Mouse (Mus musculus): ENCODE results near the gene 1110051M20Rik. TPM values are rescaled to one million over a fixed set of nuclear protein-coding genes. Genes with fewer than 3 reads are reported as not detected.

1110051M20Rik gene
- polyA plus RNA-seq, 1 experiment from 2014 or later = 42.3 TPM

DNA sequence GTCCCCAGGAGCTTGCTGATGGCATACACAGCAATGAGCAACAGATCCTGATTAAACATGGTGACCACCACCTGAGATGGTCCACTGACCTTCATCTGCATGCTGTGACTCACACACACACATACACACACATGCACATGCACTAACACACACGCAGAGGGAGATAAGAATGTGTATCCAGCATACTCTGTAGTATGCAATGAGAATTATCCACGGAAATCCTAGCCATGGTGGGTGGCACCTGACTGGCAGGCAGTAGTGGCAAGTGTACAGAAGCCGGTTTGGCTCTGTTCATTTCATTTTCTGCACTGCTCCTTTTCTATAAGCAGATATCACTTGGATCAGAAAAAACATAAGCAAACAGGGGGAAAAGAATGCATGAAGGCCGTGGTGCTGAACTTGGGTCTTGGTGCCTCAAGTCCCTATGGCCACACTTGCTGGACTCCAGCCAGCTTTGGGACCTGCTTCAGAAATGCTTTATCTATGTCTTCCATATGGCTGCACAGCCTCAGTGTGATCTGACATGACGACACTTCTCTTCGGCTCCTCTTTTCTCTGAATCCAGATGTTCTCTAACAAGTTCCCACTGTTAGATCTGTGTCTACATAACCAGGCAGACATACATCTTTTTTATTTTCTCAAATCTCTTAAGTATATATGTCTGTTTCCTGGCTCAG, 89.6 kb downstream of the 1110051M20Rik start:
- ATAC-seq (ENCODE audit: insufficient read depth, low FRiP score) = no peak
- Histone ChIP-seq H3K4me2 (ENCODE audit: low read depth, low read length) (no peak overlapping the region), H3K9ac (ENCODE audit: low read length) (no peak overlapping the region), H3K4me1 (ENCODE audit: control insufficient read depth, insufficient read depth, low read length) (no peaks in the 10 kb centered on the region; the same call in 1 of the 2 replicates), H3K4me3 (replicated peaks; ENCODE audit: low read length) (no peak overlapping the region), H3K9me3 (replicated peaks; ENCODE audit: control insufficient read depth, low read length) (no peaks in the 10 kb centered on the region), H3K27ac (ENCODE audit: low read length) (peak overlapping the region; percentile 1; the same call in 1 of the 2 replicates), H3K27me3 (ENCODE audit: control insufficient read depth, insufficient read depth, low read length) (no peaks in the 10 kb centered on the region), H3K36me3 (ENCODE audit: control insufficient read depth, insufficient read depth, low read length) (no peaks in the 10 kb centered on the region)
- 50% methylated on average over 6 of the region's 6 CpGs for WGBS

DNA sequence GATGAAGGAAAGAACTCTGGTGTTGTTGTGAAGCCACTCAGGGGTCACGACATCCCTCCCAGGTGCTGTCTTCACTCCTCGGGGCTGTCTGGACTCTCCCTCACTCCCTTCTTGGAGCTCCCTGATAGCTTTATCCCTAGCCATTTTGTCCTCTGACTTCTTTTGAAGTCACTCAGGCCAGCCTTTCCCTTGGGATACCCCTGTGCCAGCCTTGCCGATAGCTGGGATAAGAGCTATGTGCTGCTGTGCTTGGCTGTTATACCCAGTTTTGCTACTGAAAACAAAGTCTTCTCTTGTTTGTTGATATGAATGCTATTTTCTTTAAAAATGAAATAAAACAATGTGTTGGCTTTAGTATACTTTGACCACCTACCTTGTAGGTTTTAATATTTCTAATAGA, 90.7 kb downstream of the 1110051M20Rik start:
- H3K27ac ChIP-seq (ENCODE audit: low read length) = peak overlapping the region; percentile 10; the same call in 1 of the 2 replicates
- 42% methylated on average over 3 of the region's 3 CpGs for WGBS

GRCm38 (mm10) chr2:91351841-91352240, 92.7 kb downstream of the 1110051M20Rik start:
- Histone ChIP-seq H3K9me3 (replicated peaks; ENCODE audit: control insufficient read depth, low read length) (no peaks in the 10 kb centered on the region), H3K9ac (ENCODE audit: low read length) (no peak overlapping the region), H3K27ac (ENCODE audit: low read length) (no peak overlapping the region), H3K36me3 (ENCODE audit: control insufficient read depth, insufficient read depth, low read length) (no peaks in the 10 kb centered on the region), H3K4me1 (ENCODE audit: control insufficient read depth, insufficient read depth, low read length) (peaks cover 7% of the 10 kb centered on the region; the same call in 1 of the 2 replicates), H3K4me3 (replicated peaks; ENCODE audit: low read length) (no peak overlapping the region), H3K4me2 (ENCODE audit: low read depth, low read length) (no peak overlapping the region), H3K27me3 (ENCODE audit: control insufficient read depth, insufficient read depth, low read length) (no peaks in the 10 kb centered on the region)
- no peak for ATAC-seq (ENCODE audit: insufficient read depth, low FRiP score)

More for the DNA sequence above, 90.7 kb downstream of the 1110051M20Rik start:
- H3K36me3 ChIP-seq (ENCODE audit: control insufficient read depth, insufficient read depth, low read length) = no peaks in the 10 kb centered on the region
- ATAC-seq (ENCODE audit: insufficient read depth, low FRiP score) = no peak
- no peak overlapping the region for H3K4me3 ChIP-seq (replicated peaks; ENCODE audit: low read length)
- H3K4me2 ChIP-seq (ENCODE audit: low read depth, low read length) = no peak overlapping the region
- H3K4me1 ChIP-seq (ENCODE audit: control insufficient read depth, insufficient read depth, low read length) = peaks cover 7% of the 10 kb centered on the region; the same call in 1 of the 2 replicates
- H3K27me3 ChIP-seq (ENCODE audit: control insufficient read depth, insufficient read depth, low read length) = no peaks in the 10 kb centered on the region
- no peaks in the 10 kb centered on the region for H3K9me3 ChIP-seq (replicated peaks; ENCODE audit: control insufficient read depth, low read length)
- H3K9ac ChIP-seq (ENCODE audit: low read length) = no peak overlapping the region

DNA sequence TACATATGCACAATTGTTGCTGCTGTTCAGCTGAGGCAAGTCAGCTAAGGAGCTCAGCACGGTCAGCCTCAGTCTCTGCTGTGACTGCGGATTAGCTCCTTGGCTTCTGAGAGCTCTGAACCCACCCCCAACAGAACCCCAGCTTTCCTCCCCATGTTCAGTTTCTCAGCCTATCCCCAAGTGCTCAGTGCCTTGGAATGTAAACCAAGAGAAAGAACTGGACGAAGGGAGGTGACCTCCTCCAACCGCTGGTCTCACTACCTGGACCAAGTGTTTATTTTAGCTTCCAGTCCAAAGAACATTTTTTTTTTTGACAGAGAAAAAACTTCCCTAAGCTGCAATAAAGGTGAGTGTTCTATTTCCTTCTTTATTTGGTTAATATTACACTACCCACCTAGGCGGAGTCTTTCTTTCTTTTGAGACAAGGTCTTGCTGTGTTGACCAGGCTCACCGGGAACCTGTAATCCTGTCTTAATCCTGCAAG, 94.5 kb downstream of the 1110051M20Rik start:
- no peaks in the 10 kb centered on the region for H3K27me3 ChIP-seq (ENCODE audit: control insufficient read depth, insufficient read depth, low read length)
- WGBS = 33% methylated on average over 6 of the region's 6 CpGs
- H3K9me3 ChIP-seq (replicated peaks; ENCODE audit: control insufficient read depth, low read length) = no peaks in the 10 kb centered on the region
- peak overlapping the region; percentile 92 for H3K27ac ChIP-seq (ENCODE audit: low read length)
- no peaks in the 10 kb centered on the region for H3K36me3 ChIP-seq (ENCODE audit: control insufficient read depth, insufficient read depth, low read length)
- H3K4me3 ChIP-seq (replicated peaks; ENCODE audit: low read length) = no peak overlapping the region
- no peak overlapping the region for H3K4me2 ChIP-seq (ENCODE audit: low read depth, low read length)
- H3K9ac ChIP-seq (ENCODE audit: low read length) = no peak overlapping the region
- peaks cover 7% of the 10 kb centered on the region; the same call in 1 of the 2 replicates for H3K4me1 ChIP-seq (ENCODE audit: control insufficient read depth, insufficient read depth, low read length)
- peak; percentile 93 for ATAC-seq (ENCODE audit: insufficient read depth, low FRiP score)

DNA sequence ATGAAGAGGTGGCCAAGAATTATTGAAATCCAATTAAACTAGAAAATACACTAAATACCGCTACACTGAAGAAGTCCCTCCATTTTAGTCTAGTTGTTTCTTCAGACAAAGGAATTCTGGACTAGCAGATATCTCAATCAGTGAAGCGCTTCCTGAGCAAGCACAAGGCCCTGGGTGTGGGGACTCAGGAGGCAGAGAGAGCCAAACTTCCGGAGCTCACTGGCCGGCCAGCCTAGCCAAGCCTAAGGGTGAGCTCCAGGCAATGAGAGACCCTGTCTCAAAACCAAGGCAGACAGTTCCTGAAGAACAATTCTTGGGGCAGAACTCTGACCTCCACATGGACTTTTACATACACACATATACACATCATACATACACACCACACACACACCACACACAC, 95.6 kb downstream of the 1110051M20Rik start:
- no peaks in the 10 kb centered on the region for H3K36me3 ChIP-seq (ENCODE audit: control insufficient read depth, insufficient read depth, low read length)
- ATAC-seq (ENCODE audit: insufficient read depth, low FRiP score) = no peak
- H3K27ac ChIP-seq (ENCODE audit: low read length) = peak overlapping the region; percentile 85
- no peaks in the 10 kb centered on the region for H3K9me3 ChIP-seq (replicated peaks; ENCODE audit: control insufficient read depth, low read length)
- H3K4me1 ChIP-seq (ENCODE audit: control insufficient read depth, insufficient read depth, low read length) = peaks cover 7% of the 10 kb centered on the region; the same call in 1 of the 2 replicates
- no peak overlapping the region for H3K9ac ChIP-seq (ENCODE audit: low read length)
- 66% methylated on average over 4 of the region's 4 CpGs for WGBS
- no peaks in the 10 kb centered on the region for H3K27me3 ChIP-seq (ENCODE audit: control insufficient read depth, insufficient read depth, low read length)
- H3K4me3 ChIP-seq (replicated peaks; ENCODE audit: low read length) = no peak overlapping the region
- no peak overlapping the region for H3K4me2 ChIP-seq (ENCODE audit: low read depth, low read length)

DNA sequence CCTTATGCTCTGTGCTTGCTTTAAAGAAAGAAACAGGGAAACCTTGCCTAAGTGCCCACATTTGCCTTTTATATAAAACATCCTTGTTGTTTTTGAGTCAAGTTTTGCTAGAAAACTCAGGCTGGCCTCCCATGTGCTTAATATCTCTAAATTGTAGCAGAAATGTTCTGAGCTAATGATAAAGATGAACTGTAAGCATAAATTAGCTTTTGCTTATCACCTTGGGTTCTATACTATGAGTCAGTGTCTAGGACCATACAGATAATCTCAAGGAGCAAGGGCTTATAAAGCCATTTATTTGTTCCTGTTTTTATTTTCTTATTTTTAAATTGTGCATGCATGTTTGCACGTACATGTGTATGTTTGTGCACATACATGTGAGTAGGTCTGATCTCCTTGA, 98.9 kb downstream of the 1110051M20Rik start:
- Histone ChIP-seq H3K9ac (ENCODE audit: low read length) (no peak overlapping the region), H3K36me3 (ENCODE audit: control insufficient read depth, insufficient read depth, low read length) (no peaks in the 10 kb centered on the region), H3K4me2 (ENCODE audit: low read depth, low read length) (no peak overlapping the region), H3K27ac (ENCODE audit: low read length) (no peak overlapping the region), H3K4me3 (replicated peaks; ENCODE audit: low read length) (no peak overlapping the region), H3K4me1 (ENCODE audit: control insufficient read depth, insufficient read depth, low read length) (peaks cover 7% of the 10 kb centered on the region; the same call in 1 of the 2 replicates), H3K27me3 (ENCODE audit: control insufficient read depth, insufficient read depth, low read length) (no peaks in the 10 kb centered on the region), H3K9me3 (replicated peaks; ENCODE audit: control insufficient read depth, low read length) (no peaks in the 10 kb centered on the region)
- no peak for ATAC-seq (ENCODE audit: insufficient read depth, low FRiP score)
- WGBS = 93% methylated on average over 1 of the region's 1 CpGs

GRCm38 (mm10) chr2:91339591-91339990, 104.9 kb downstream of the 1110051M20Rik start:
- Histone ChIP-seq H3K4me2 (ENCODE audit: low read depth, low read length) (no peak overlapping the region), H3K27ac (ENCODE audit: low read length) (no peak overlapping the region), H3K4me3 (replicated peaks; ENCODE audit: low read length) (no peak overlapping the region), H3K9ac (ENCODE audit: low read length) (no peak overlapping the region), H3K27me3 (ENCODE audit: control insufficient read depth, insufficient read depth, low read length) (no peaks in the 10 kb centered on the region), H3K36me3 (ENCODE audit: control insufficient read depth, insufficient read depth, low read length) (no peaks in the 10 kb centered on the region), H3K9me3 (replicated peaks; ENCODE audit: control insufficient read depth, low read length) (no peaks in the 10 kb centered on the region), H3K4me1 (ENCODE audit: control insufficient read depth, insufficient read depth, low read length) (peaks cover 6% of the 10 kb centered on the region; the same call in 1 of the 2 replicates)
- WGBS = 87% methylated on average over 2 of the region's 2 CpGs
- ATAC-seq (ENCODE audit: insufficient read depth, low FRiP score) = no peak

GRCm38 (mm10) chr2:91335128-91335527, 109.4 kb downstream of the 1110051M20Rik start:
- Histone ChIP-seq H3K27ac (ENCODE audit: low read length) (no peak overlapping the region), H3K4me3 (replicated peaks; ENCODE audit: low read length) (no peak overlapping the region), H3K9ac (ENCODE audit: low read length) (no peak overlapping the region), H3K4me1 (ENCODE audit: control insufficient read depth, insufficient read depth, low read length) (peaks cover 8% of the 10 kb centered on the region; the same call in 1 of the 2 replicates), H3K9me3 (replicated peaks; ENCODE audit: control insufficient read depth, low read length) (no peaks in the 10 kb centered on the region), H3K27me3 (ENCODE audit: control insufficient read depth, insufficient read depth, low read length) (no peaks in the 10 kb centered on the region), H3K4me2 (ENCODE audit: low read depth, low read length) (no peak overlapping the region), H3K36me3 (ENCODE audit: control insufficient read depth, insufficient read depth, low read length) (no peaks in the 10 kb centered on the region)
- WGBS = 57% methylated on average over 4 of the region's 4 CpGs
- ATAC-seq (ENCODE audit: insufficient read depth, low FRiP score) = no peak

- Histone ChIP-seq H3K4me3 (replicated peaks; ENCODE audit: low read length) (no peak overlapping the region), H3K27ac (ENCODE audit: low read length) (no peak overlapping the region), H3K4me2 (ENCODE audit: low read depth, low read length) (no peak overlapping the region), H3K27me3 (ENCODE audit: control insufficient read depth, insufficient read depth, low read length) (no peaks in the 10 kb centered on the region), H3K36me3 (ENCODE audit: control insufficient read depth, insufficient read depth, low read length) (no peaks in the 10 kb centered on the region), H3K4me1 (ENCODE audit: control insufficient read depth, insufficient read depth, low read length) (peaks cover 19% of the 10 kb centered on the region), H3K9ac (ENCODE audit: low read length) (no peak overlapping the region), H3K9me3 (replicated peaks; ENCODE audit: control insufficient read depth, low read length) (no peaks in the 10 kb centered on the region)
- WGBS = 64% methylated on average over 7 of the region's 7 CpGs
- no peak for ATAC-seq (ENCODE audit: insufficient read depth, low FRiP score)
These were observed 113.3 kb downstream of the 1110051M20Rik start for GRCm38 (mm10) chr2:91331051-91331843.
